Mouse (Mus musculus) layer of hippocampus, postnatal 14 days (tissue): Measurements from ENCODE around the gene Mapk8ip1. TPM values are rescaled to one million over a fixed set of nuclear protein-coding genes. Genes with fewer than 3 reads are reported as not detected.

Source experiments
- DNase-seq, 2 experiments: peaks; one replicate each; pipeline ENCODE4 v3.0.0; 2021 to 2022; ENCODE audit warnings: low spot score in 2 of 2, mixed read lengths in 1 of 2
- total RNA-seq, 2 experiments: library from RNA; stranded (reverse); gene quantifications; 2 replicates each; pipeline ENCODE4 v1.2.3; 2021

Mapk8ip1 gene
- total RNA-seq, 2 experiments from 2014 or later, result 386 to 394 TPM

DNA sequence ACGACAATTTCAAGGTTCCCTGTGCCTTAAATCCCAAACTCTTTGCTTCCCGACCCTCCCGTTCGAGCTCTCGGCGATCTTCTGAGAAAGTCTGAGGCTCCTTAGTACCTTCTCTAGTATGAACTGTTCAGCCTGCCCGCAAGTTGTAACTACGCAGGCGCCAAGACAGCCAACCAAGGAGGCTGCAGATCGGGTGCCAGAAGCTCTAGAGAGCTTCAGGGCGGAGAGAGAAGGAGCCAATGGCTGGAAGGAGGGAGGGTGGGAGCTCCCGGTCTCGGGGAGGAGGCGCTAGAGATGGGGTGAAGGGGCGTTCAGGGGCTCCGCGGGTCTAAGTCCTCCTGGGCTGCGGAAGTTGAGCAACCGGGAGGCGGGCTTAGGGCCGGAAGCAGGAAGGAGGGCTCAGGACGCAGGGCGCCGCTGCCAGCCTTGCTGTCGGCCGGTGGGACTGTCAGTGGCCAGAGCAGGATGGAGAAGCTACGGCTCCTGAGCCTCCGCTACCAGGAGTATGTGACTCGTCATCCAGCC is 25.9 kb downstream of the Mapk8ip1 start:
- peak; percentile 92 to 98 for DNase-seq

DNA sequence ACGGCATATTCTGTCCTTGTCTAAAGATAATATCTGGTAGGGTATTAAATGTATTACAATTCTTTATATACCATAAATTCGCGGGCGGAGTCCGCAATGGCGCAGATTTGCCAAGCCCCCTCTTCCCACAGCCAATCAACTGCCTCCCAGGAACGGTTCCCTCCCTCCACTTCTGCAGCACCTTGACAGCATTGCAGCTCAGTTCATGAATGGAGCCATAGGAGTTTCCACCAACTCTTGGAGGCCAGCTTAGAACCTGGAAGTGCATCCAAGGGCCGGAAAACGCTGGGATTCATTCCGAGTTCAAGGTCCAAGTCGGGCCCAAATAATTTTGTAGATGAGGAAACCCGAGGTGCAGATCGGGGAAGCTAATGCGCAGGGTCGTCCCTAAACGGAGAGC is 26.5 kb downstream of the Mapk8ip1 start, which contains the start of the genes Pex16 and Large2:
TSS of gene Pex16 (plus strand) at position 163 of the 400 bp plus-strand sequence.
TSS of gene Large2 (minus strand) at position 356 of the 400 bp plus-strand sequence.
- DNase-seq, result peak in 1 of 2 experiments; percentile 36

DNA sequence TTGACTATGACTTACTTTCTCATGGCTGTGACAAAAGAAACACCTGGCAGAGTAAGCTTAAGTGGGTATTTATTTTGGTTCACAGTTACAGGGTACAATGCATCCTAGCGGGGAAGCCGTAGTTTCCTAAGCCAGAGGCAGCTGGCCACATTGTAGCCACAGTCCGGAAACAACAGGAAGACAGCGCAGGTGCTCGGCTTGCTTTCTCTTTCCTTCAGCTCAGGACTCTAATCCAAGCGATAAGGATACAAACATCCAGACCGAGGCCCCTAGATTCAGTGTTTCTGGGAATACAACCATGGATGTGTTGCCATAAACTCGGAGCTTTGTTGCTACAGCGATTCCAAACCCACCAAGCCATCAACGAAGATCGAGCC is 27.6 kb downstream of the Mapk8ip1 start:
- DNase-seq, result no peak

DNA sequence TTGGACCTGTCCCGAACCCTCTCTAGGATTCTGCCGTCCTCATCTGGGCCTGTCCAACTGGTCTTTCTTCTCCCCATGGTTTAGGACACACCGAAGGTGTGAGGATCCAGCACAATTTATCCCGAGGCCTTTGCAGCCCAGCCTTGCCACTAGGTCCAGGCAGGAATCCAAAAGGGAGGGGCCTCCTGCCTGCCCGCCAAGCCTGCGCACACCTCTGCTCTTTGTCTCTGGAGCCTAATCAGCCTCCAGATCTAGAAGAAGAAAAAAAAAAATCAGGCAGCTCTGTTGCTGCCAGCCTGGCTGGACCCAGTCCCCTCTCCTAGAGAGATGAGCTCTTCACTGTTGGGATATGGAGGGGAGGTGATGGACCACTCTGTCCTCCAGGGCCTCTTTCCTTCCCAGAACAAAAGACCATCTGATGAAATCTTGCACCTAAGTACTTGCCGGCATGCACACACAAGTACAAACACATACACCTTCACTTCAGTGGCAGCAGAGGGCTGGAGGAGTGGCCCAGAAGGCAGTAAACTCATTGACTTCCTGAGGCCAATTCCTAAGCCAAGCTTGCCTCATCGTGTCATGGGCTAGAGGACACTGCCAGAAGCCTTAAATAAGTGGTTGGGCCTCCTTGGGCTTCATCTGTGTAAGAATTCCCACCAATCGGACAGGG is 28.2 kb downstream of the Mapk8ip1 start:
- no peak for DNase-seq

DNA sequence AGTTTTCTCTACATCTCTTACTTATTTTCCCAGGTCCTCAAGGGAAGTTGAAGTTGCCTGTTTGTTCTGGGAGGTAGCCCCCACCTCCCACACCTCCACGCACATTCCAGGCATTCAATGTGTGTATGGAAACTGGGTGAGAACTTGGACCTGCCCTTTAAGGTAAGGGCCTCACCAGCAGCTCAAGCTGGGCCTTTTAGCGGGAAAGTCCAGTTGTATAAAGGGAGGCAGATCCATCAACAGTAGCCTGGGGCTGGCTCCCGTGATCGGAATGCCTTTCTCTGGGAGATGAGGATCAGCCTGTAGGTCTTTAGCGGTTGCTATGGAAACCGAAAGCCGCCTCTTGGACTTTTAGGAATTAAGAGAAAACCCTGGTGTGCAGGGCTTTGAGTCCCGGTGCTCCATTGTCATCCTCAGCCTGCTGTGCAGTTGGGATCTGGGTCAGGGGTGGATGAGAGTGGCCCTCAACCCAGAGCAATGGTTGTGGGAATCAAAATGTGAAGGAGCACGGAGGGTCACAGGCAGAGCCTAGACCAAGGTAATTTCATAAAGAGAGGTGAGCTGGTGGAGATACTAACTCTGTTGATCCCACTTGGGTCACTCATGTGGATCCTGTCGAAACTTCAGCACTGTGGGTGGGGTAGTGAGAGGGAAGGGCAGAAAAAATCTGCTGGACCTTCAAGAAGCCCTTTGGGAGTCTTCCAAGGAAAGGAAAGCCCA is 28.9 kb downstream of the Mapk8ip1 start:
- DNase-seq, result no peak

DNA sequence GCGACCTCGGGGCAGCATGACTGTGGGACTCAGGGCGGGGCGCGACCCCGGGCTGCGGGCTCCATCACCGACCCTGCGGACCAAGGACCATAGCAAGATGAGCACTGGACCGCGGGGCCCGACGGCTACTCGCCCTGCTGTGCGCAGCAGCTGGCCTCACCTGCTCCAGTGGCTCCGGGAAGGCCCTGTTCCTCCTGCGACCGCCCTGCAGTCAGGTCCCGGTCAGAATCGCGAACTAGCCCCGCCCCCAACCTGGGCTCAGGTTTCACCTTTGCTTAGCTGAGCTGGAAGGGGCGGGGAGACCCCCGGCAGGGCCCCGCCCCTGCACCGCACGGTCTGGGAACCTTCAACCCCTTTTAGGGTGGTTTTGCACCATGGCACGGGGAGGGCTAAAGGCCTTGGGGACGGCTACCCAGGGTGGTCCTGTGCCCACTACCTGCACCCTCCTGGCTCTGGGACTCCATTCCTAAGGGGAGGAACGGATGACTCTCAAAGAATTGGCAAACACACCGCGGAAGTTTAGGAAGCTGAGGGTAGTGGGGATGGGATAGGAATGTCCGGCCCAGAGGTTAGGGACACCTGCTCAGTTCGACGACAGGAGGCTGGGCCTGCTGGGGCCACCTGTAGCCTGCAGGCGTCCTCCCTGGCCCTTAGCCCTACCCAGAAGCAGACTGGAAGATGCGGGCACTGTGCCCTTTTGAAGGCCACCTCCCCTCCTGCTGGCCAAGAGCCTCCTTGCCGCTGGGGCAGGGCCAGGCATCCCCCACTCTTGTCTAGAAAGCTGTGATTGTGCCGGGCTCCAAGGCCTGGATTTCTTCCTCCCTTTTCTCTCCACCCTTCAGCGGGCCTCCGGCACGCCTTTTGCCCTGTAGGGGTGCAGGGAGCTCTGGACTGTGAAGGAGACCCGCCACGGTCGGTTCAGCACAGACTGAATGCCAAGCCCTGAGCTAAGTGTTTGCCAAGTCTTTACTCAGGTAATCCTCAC is 29.9 kb downstream of the Mapk8ip1 start:
- DNase-seq, result no peak

DNA sequence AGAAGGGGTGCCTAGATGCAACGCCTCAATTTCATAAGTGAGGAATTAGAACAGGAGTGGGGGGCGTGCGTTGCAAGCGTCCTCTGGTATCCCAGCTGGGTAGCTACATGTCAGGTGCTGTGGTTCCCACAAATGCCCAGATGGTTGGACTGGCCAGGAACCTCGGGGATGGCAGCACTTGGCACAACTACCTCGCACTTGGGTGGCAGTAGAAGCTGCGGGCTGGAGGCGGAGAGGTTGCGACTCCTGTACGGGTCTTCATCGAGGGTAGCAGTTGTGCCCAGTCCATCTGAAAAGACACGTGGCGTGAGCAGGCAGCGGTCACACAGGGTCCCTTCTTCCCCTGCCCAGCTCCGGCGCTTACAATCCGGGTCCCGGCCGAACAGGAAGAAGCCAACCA is 30.7 kb downstream of the Mapk8ip1 start:
- DNase-seq, result no peak

DNA sequence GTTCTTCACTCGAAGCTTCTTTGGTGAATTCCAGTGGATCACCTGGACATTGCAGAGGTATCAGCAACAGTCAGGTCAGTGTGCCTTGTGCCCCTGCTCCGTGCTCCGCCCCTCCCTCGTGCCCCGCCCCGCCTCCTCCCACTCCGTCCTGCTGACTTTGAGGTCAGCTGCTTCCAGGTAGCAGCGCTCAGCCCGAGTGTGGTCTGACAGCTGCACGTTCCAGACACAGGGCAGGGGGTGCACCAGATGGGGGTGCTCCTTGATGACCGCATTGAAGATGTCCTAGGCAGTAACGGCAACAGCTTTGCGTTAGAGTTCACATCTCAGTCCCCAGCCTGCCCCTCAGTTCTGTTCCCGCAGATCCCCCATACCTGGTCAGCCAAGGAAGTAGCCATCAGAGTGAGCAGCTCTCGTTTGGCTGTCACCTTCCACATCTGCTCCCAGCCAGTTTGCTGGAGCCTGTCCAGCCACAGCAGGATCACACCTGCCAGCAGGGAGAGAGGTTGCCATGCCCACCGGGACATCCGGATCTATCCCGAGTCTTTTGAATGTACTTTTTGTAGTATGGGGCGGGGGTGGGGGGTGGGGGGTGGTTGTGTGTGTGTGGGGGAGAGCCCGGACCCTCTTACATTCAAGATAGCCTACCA is 33.6 kb downstream of the Mapk8ip1 start:
- no peak for DNase-seq

DNA sequence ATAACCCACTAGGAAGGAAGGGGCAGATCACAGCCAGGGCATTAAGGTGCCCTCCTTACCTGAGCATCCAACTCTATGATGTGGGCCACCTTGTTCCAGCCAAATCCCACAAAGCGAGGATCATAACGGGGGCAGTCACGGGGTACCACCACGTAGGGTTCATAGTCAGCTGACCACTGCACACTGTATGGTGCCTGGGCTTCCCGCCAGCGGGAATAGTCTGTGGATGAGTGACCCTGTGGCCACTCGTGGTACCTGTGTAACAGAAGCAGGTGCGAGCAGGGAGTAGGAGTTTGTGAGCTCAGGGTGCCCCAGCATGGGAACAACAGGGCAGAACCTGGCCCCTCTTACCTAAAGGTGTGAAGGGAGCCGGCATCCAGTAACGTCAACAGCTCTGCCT is 35.5 kb downstream of the Mapk8ip1 start:
- no peak for DNase-seq

DNA sequence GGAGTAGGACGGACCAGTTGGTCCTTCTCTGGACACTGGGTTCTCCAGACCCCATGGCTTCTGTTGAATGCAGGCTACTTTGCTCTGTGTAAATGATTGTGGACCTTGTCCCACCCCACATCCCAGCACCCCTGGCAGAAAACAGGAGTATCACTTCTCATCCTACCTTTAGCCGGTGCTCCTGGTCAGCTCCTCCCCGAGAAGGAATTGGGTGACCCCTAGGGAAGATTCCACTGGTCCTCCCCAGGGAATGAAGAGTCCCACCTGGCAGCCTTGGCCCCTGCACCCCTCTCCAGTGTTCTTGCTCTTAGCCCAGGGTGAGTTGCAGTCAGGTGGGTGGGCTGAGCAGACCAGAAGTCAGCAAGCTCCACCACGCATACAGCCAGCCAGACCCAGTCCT is 37.0 kb downstream of the Mapk8ip1 start:
- DNase-seq, result no peak

DNA sequence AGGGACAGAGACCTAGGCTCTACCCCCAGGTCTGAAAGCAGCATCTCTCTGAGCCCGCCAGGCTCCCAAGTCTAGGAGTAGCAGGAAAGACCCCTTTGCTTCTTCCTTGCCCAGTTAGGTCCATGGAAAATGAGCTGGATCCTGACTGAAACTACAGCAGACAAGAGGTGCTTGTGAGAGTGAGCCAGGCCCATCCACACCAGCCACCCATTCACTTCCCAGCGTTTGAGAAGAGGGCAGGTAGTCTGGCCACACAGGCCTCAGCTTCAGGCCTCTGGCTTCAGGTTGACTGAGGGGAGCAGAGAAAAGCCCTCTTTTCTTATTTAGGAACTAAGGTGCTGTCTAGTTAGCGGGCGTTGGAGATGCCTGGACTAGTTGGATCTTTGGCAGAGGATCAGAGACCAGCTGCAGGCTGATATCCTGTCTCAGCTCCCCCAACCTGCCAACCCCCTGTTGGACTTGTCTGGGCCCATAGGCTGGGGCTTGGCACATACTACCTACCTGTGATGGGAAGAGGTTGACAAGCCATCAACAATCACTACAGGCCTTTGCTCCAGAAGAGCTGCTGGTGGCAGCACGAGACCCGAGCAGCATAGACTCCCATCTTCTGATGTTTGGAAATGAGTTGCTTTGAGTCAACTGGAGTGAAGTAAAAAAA is 38.4 kb downstream of the Mapk8ip1 start:
- no peak for DNase-seq

DNA sequence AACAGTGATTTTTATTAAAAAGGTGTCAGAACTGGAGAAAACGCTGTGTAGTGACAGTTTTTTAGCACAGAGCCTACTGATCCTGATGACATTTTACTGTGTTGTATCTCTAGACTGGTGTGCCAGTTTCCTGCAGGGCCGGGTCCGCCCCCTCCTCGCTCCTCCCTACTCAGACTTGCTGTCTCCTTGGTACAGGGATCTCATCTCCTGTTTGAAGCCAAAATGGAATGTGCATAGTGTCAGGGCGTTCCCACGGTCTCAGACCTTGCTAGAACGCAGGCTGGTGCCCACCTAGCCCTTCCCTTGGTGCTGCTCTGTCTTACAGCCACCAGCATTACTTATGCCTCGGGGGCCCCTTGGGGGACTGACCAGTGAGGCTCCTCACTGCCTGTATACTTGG is 39.3 kb downstream of the Mapk8ip1 start:
- DNase-seq, result no peak

DNA sequence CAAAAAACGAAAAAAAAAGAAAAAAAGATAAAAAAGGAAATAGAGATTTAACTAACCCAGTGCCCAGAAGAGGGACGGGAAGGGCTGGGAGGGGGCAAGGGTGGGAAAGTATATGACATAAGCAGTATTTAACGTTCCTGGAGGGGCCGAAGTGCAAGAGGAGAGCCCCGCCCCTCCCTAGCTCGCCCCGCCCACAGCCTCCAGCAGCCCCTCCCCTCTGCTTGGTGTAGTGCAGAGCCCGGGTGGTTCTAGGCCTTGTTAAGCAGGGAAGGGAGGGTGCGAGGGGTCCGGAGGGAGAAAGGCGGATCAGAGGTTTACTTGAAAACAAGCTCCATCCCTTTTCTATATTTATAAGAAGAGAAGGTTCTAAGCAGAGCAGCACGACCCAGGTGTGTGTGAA is 40.2 kb downstream of the Mapk8ip1 start:
- no peak for DNase-seq

DNA sequence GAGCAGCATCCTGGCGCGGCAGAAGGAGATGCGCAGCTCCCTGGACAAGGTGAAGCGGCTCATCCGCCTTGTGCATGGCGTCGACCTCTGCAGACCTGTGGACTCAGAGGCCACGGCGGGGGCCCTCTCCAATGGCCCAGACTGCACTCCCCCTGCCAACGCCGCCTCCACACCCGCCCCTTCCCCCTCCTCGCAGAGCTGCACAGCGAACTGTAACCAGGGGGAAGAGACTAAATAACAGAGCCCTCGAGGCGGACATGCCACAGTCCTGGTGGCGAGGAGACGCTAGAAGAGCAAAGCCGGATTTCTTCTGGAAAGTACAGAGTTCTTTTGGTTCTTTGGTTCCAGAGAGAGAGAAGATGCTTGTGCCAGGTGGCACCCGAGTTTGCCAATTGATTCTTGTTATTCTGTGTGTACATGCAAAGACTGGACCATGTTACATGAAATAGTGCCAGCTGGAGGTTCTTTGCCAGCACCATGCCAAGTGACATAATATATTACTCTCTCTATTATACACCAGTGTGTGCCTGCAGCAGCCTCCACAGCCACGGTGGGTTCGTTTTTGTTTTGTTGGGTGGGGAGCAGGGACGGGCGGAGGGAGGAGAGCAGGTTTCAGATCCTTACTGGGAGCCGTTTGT is 40.8 kb downstream of the Mapk8ip1 start:
- no peak for DNase-seq

DNA sequence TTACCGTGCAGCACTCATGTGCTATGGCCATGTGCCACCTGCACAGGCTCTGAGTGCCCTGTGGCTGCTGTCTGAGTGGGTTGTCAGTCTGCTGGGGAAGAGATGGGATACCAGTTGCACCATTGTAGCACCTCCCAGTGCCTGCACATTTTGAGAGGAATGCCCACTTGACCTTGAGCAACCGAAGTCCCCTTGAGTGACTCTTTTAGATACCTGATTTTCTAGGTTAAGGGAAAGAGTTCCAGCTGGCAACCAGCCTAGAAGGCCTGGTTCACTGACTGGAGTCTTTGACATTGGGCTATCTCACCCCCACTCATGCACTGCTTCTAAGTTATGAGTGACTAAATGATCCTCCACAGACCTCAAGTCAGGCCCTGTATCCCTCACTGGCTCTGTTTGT is 41.8 kb downstream of the Mapk8ip1 start:
- DNase-seq, result no peak

DNA sequence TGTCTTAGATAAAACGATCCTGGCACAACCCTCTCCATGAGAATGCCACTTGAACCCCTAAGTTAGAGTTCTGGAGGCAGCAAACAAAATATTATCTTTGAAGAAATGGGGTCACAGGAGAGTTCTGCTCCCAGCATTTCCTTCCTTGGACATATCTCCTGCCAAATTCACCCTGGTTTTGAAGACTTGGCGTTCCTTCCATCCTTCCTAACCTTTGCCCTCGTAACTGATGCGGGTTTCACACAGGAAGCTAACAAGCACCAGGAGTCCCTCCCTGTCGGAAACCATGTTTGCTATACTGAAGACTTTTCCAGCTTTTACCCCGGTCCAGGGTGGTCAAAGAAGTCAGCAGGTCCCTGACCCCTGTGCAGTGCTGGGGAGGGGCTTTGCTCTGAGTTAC is 46.8 kb downstream of the Mapk8ip1 start:
- no peak for DNase-seq

DNA sequence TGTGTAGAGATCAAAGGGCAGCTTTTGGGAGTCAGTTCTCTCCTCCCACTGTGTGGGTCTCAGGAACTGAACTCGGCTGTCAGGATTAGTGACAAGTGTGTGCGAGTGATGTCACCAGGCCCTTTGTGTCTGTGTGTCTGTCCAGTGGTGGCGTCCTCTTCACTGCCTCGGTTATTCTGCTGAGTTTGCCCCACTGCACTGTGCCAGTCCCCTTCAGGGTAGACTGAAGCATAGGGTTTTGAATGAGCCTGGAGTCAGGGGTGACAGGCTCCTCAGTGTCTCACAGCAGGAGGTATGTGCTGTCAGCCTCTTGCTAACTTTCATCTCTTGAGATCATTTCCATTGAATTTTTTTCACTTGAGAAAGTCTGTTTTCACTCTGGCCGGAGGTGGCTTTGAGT is 47.7 kb downstream of the Mapk8ip1 start:
- no peak for DNase-seq

DNA sequence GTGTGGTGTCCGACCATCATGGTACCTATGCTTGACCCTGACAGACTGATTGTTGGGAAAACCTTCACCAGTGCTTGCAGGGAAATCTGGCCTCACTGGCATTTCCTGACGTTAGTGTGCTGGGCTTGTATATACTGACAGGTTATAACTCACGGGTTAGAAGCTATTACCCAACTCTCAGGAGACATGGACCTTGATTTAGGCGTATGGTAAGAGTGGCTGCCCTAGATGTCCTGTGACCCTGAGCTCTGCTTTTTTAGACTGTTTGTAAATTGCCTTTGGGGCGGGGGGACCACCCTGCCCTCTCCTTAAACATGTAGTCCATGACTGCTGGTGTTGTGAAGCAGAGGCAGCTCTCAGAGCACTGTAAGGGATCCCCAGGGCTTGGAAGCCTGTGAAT is 50.4 kb downstream of the Mapk8ip1 start:
- DNase-seq, result no peak

DNA sequence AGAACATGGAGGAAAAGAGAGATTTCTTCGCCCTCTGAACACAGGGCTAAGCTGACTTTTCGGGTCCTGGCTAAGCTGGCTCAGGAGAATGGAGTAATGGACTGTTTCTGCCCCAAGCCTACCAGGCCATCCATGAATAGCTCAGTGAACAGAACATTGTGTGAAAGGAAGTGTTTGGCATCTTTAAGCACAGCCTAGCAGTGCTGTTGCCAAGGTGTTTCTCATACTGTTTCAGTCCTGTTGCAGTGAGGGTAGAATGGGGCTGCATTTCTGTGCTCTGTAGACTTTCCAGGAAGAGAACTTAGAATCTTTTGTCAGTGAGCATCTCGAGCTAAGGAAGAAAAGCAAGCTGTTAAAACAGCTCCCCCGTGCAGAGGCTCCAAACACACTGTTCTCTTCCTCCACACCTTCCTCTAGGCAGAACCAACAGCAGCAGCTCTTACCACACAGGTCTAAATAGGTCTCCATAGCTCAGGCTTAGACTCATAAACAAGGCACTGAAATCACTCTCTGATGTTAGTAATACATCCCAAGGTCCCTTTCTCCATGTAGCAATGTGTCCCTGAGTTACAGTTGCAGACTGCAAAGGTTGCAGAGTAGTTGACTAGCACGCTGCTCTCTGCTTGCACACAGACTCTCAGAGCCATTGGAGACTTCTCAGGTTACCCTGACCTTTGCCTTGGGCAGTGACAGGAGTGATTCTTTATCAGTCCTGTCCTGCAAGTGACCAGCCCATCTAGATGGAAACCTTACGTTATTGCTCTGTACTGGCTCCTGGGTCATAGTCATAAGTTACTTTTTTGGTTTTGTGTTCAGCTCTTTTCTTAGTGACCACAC is 51.3 kb downstream of the Mapk8ip1 start:
- peak in 1 of 2 experiments; percentile 43 for DNase-seq
